Mouse (Mus musculus) hindbrain, embryonic 13.5 days (tissue): ENCODE data around the gene Arl8b. TPM values are rescaled to one million over a fixed set of nuclear protein-coding genes. Genes with fewer than 3 reads are reported as not detected.
A peak's percentile ranks its signal among the peaks of the same experiment; 100 is the strongest.

Experiments
- ATAC-seq: fragments of 200-750 bp; cut with Nextera tagmentation; 2 replicates; pipeline ENCODE4 v1.8.0; 2017; ENCODE audit warnings: moderate TSS enrichment; ENCODE audit not compliant: low FRiP score
- H3K27ac ChIP-seq: fragments of 300-500 bp; sonication (generic); 2 replicates; pipeline ENCODE4 v1.5.1; 2015; ENCODE audit warnings: inconsistent platforms, mild to moderate bottlenecking, moderate library complexity
- H3K27me3 ChIP-seq: fragments of 300-500 bp; sonication (generic); 2 replicates; pipeline ENCODE4 v1.6.1; 2015; ENCODE audit warnings: mild to moderate bottlenecking, inconsistent platforms
- H3K36me3 ChIP-seq: fragments of 300-500 bp; sonication (generic); 2 replicates; pipeline ENCODE4 v1.6.1; 2015; ENCODE audit warnings: mild to moderate bottlenecking, inconsistent platforms
- H3K4me1 ChIP-seq: fragments of 300-500 bp; sonication (generic); replicated peaks from 2 replicates; pipeline ENCODE4 v1.6.1; 2015; ENCODE audit warnings: inconsistent platforms
- H3K4me2 ChIP-seq: fragments of 300-500 bp; sonication (generic); 2 replicates; pipeline ENCODE4 v1.6.1; 2015; ENCODE audit warnings: inconsistent platforms, mild to moderate bottlenecking, moderate library complexity
- H3K4me3 ChIP-seq: fragments of 300-500 bp; sonication (generic); 2 replicates; pipeline ENCODE4 v1.5.1; 2015; ENCODE audit warnings: mild to moderate bottlenecking, inconsistent platforms
- H3K9ac ChIP-seq: fragments of 300-500 bp; sonication (generic); 2 replicates; pipeline ENCODE4 v1.6.1; 2015; ENCODE audit warnings: mild to moderate bottlenecking, inconsistent platforms
- H3K9me3 ChIP-seq: fragments of 300-500 bp; sonication (generic); 2 replicates; pipeline ENCODE4 v1.6.1; 2016; ENCODE audit warnings: inconsistent platforms
- WGBS: fragments of 180-500 bp; shearing (Covaris S2); methylation state at CpG from one replicate; pipeline ENCODE4 v1.1.7; 2015; 5-methylcytosine and 5-hydroxymethylcytosine counted together
- polyA plus RNA-seq: library from polyadenylated mRNA; unstranded; fragments of >200 nt; fragmentation: Nextera tagmentation; extraction: Ambion mirVana; gene quantifications from 2 replicates; pipeline ENCODE4 v1.2.1, GENCODE M21; 2015

Arl8b gene
- 96.1 and 98.2 TPM in 2 replicates for polyA plus RNA-seq

GRCm38 (mm10) chr6:108782526-108783183 is at the start of gene Arl8b:
Gene Arl8b, plus strand, starts transcription at chr6:108783099.
- peak within 1 kb of the TSS; percentile 97 for H3K4me3 ChIP-seq
- peaks cover 25% of the 10 kb centered on the region for H3K4me1 ChIP-seq
- ATAC-seq = peak; percentile 91
- H3K9me3 ChIP-seq = no peaks in the 10 kb centered on the region
- no peaks in the 10 kb centered on the region for H3K36me3 ChIP-seq
- no peaks in the 10 kb centered on the region for H3K27me3 ChIP-seq
- H3K27ac ChIP-seq = peak within 1 kb of the TSS; percentile 91
- H3K9ac ChIP-seq = peak within 1 kb of the TSS; percentile 98
- 10% methylated on average over 35 of the region's 36 CpGs for WGBS
- H3K4me2 ChIP-seq = peak within 1 kb of the TSS; percentile 84

GRCm38 (mm10) chr6:108735910-108736750 is 46.8 kb upstream of the Arl8b start:
- Histone ChIP-seq H3K4me2 (no peak overlapping the region), H3K36me3 (no peaks in the 10 kb centered on the region), H3K4me1 (no peaks in the 10 kb centered on the region), H3K27me3 (no peaks in the 10 kb centered on the region), H3K9ac (no peak overlapping the region), H3K27ac (no peak overlapping the region), H3K4me3 (no peak overlapping the region), H3K9me3 (no peaks in the 10 kb centered on the region)
- ATAC-seq = peak; percentile 78; the same call in 1 of the 2 replicates
- 55% methylated on average over 9 of the region's 9 CpGs for WGBS

GRCm38 (mm10) chr6:108738463-108739203 is 44.3 kb upstream of the Arl8b start:
- no peaks in the 10 kb centered on the region for H3K36me3 ChIP-seq
- no peak overlapping the region for H3K9ac ChIP-seq
- 79% methylated on average over 9 of the region's 9 CpGs for WGBS
- ATAC-seq = no peak
- H3K4me1 ChIP-seq = no peaks in the 10 kb centered on the region
- H3K4me2 ChIP-seq = no peak overlapping the region
- no peak overlapping the region for H3K27ac ChIP-seq
- no peaks in the 10 kb centered on the region for H3K27me3 ChIP-seq
- H3K4me3 ChIP-seq = no peak overlapping the region
- no peaks in the 10 kb centered on the region for H3K9me3 ChIP-seq

GRCm38 (mm10) chr6:108740579-108740978 is 42.3 kb upstream of the Arl8b start:
- H3K27ac ChIP-seq = no peak overlapping the region
- ATAC-seq = no peak
- 85% methylated on average over 4 of the region's 4 CpGs for WGBS

GRCm38 (mm10) chr6:108743730-108744129 is 39.2 kb upstream of the Arl8b start:
- Histone ChIP-seq H3K27me3 (no peaks in the 10 kb centered on the region), H3K9me3 (no peaks in the 10 kb centered on the region), H3K36me3 (no peaks in the 10 kb centered on the region), H3K4me1 (no peaks in the 10 kb centered on the region), H3K4me3 (no peak overlapping the region), H3K27ac (no peak overlapping the region), H3K4me2 (no peak overlapping the region), H3K9ac (no peak overlapping the region)
- WGBS = 86% methylated on average over 5 of the region's 5 CpGs
- no peak for ATAC-seq

More at GRCm38 (mm10) chr6:108740579-108740978, 42.3 kb upstream of the Arl8b start:
- H3K9me3 ChIP-seq = no peaks in the 10 kb centered on the region
- H3K9ac ChIP-seq = no peak overlapping the region
- H3K4me2 ChIP-seq = no peak overlapping the region
- H3K4me3 ChIP-seq = no peak overlapping the region
- H3K4me1 ChIP-seq = no peaks in the 10 kb centered on the region
- no peaks in the 10 kb centered on the region for H3K27me3 ChIP-seq
- H3K36me3 ChIP-seq = no peaks in the 10 kb centered on the region

GRCm38 (mm10) chr6:108751324-108751723 is 31.6 kb upstream of the Arl8b start:
- Histone ChIP-seq H3K4me1 (no peaks in the 10 kb centered on the region), H3K4me2 (no peak overlapping the region), H3K4me3 (no peak overlapping the region), H3K27ac (no peak overlapping the region), H3K9me3 (no peaks in the 10 kb centered on the region), H3K27me3 (no peaks in the 10 kb centered on the region), H3K36me3 (no peaks in the 10 kb centered on the region), H3K9ac (no peak overlapping the region)
- WGBS = 92% methylated on average over 7 of the region's 7 CpGs
- ATAC-seq = no peak

GRCm38 (mm10) chr6:108752395-108752794 is 30.5 kb upstream of the Arl8b start:
- no peak for ATAC-seq
- Histone ChIP-seq H3K4me1 (no peaks in the 10 kb centered on the region), H3K4me2 (no peak overlapping the region), H3K9me3 (no peaks in the 10 kb centered on the region), H3K4me3 (no peak overlapping the region), H3K9ac (no peak overlapping the region), H3K27ac (no peak overlapping the region), H3K36me3 (no peaks in the 10 kb centered on the region), H3K27me3 (no peaks in the 10 kb centered on the region)
- WGBS = 66% methylated on average over 5 of the region's 5 CpGs

- H3K9me3 ChIP-seq = no peaks in the 10 kb centered on the region
- no peak overlapping the region for H3K9ac ChIP-seq
- no peak overlapping the region for H3K4me3 ChIP-seq
- no peak for ATAC-seq
- 90% methylated on average over 1 of the region's 1 CpGs for WGBS
- H3K27ac ChIP-seq = no peak overlapping the region
- no peaks in the 10 kb centered on the region for H3K36me3 ChIP-seq
- no peaks in the 10 kb centered on the region for H3K4me1 ChIP-seq
- H3K27me3 ChIP-seq = no peaks in the 10 kb centered on the region
- H3K4me2 ChIP-seq = no peak overlapping the region
Observed at GRCm38 (mm10) chr6:108753536-108753935, 29.4 kb upstream of the Arl8b start.

GRCm38 (mm10) chr6:108754376-108754775 is 28.5 kb upstream of the Arl8b start:
- H3K9me3 ChIP-seq = no peaks in the 10 kb centered on the region
- H3K27me3 ChIP-seq = no peaks in the 10 kb centered on the region
- H3K4me3 ChIP-seq = no peak overlapping the region
- no peak overlapping the region for H3K27ac ChIP-seq
- no peaks in the 10 kb centered on the region for H3K4me1 ChIP-seq
- ATAC-seq = no peak
- 95% methylated on average over 1 of the region's 1 CpGs for WGBS
- H3K9ac ChIP-seq = no peak overlapping the region
- H3K36me3 ChIP-seq = no peaks in the 10 kb centered on the region
- no peak overlapping the region for H3K4me2 ChIP-seq

GRCm38 (mm10) chr6:108755936-108756335 is 27.0 kb upstream of the Arl8b start:
- no peak overlapping the region for H3K4me3 ChIP-seq
- H3K4me1 ChIP-seq = no peaks in the 10 kb centered on the region
- H3K27me3 ChIP-seq = no peaks in the 10 kb centered on the region
- no peaks in the 10 kb centered on the region for H3K36me3 ChIP-seq
- no peak overlapping the region for H3K9ac ChIP-seq
- no peak for ATAC-seq
- WGBS = 92% methylated on average over 7 of the region's 7 CpGs
- no peaks in the 10 kb centered on the region for H3K9me3 ChIP-seq
- H3K4me2 ChIP-seq = no peak overlapping the region
- no peak overlapping the region for H3K27ac ChIP-seq

GRCm38 (mm10) chr6:108758997-108759697 is 23.8 kb upstream of the Arl8b start:
- H3K36me3 ChIP-seq = no peaks in the 10 kb centered on the region
- H3K9ac ChIP-seq = no peak overlapping the region
- H3K9me3 ChIP-seq = no peaks in the 10 kb centered on the region
- WGBS = 79% methylated on average over 10 of the region's 10 CpGs
- no peak overlapping the region for H3K4me3 ChIP-seq
- H3K4me2 ChIP-seq = no peak overlapping the region
- H3K4me1 ChIP-seq = no peaks in the 10 kb centered on the region
- no peak for ATAC-seq
- no peak overlapping the region for H3K27ac ChIP-seq
- H3K27me3 ChIP-seq = no peaks in the 10 kb centered on the region

GRCm38 (mm10) chr6:108759698-108760039 is 23.2 kb upstream of the Arl8b start:
- no peak for ATAC-seq
- H3K27ac ChIP-seq = no peak overlapping the region
- no peaks in the 10 kb centered on the region for H3K4me1 ChIP-seq
- H3K36me3 ChIP-seq = no peaks in the 10 kb centered on the region
- H3K9ac ChIP-seq = no peak overlapping the region
- H3K4me3 ChIP-seq = no peak overlapping the region
- 66% methylated on average over 5 of the region's 5 CpGs for WGBS
- no peaks in the 10 kb centered on the region for H3K9me3 ChIP-seq
- no peak overlapping the region for H3K4me2 ChIP-seq
- no peaks in the 10 kb centered on the region for H3K27me3 ChIP-seq
